21 mouse cellular contexts compared by ENCODE assay signal in the genomic region with DNA sequence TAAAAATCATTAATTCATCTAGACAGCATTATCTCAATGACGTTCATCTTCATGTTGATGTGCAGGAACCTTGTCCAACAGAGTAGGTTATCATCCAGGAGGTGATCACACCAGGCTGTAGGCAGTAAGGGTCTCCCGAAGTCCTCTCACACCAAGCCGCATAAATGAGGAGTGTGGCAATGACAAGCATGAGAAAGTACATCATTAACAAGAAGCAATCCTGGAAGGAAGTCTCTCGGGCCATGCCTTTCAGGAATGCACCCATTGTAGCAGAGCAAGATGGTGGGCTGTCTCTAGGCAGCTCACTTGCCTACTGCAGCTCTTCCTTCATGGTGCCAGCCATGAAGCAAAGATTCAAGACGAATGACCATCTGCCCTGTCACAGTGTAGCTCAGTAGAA. TPM values are rescaled to one million over a fixed set of nuclear protein-coding genes. Genes with fewer than 3 reads are reported as not detected.
A peak's percentile ranks its signal among the peaks of the same experiment; 100 is the strongest.
DNase-seq lines count a peak whose midpoint lies in the region; ATAC-seq and TF ChIP-seq lines count a peak whose summit lies in the region.
"Had no signal": no experiment of that assay in that cellular context is flagged by ENCODE, and none has a peak within 500 bp of the region (broad histone marks: within the 10 kb centered on the region; RNA-seq: fewer than 3 reads in every experiment).

No protein-coding gene starts in this region.

- 63% methylated on average over 5 of the region's 5 CpGs for WGBS in kidney, postnatal 0 days
- WGBS in small intestine, adult 2 months, result 55% methylated on average over 5 of the region's 5 CpGs

- no peak overlapping the region for H3K4me2 ChIP-seq in kidney, postnatal 0 days (ENCODE audit: low read length)
- H3K4me2 ChIP-seq: embryonic facial prominence, embryonic 15.5 days; forebrain, embryonic 15.5 days; heart, embryonic 13.5 days had no signal

- no peaks in the 10 kb centered on the region for H3K27me3 ChIP-seq in kidney, postnatal 0 days (ENCODE audit: insufficient read depth, low read length)
- H3K27me3 ChIP-seq in Patski, result no peaks in the 10 kb centered on the region
- no peaks in the 10 kb centered on the region for H3K27me3 ChIP-seq in small intestine, adult 2 months (ENCODE audit: control insufficient read depth, insufficient read depth, low read length)
- H3K27me3 ChIP-seq: CH12.LX; embryonic facial prominence, embryonic 15.5 days; forebrain, embryonic 15.5 days had no signal

- no peak overlapping the region for H3K4me3 ChIP-seq in kidney, postnatal 0 days (replicated peaks; ENCODE audit: low read depth, low read length)
- no peak overlapping the region for H3K4me3 ChIP-seq in small intestine, adult 2 months (ENCODE audit: low read depth, low read length)
- H3K4me3 ChIP-seq: embryonic facial prominence, embryonic 15.5 days; erythroblast, embryonic 14.5 days; forebrain, embryonic 10.5 days; forebrain, embryonic 15.5 days; heart, embryonic 13.5 days had no signal

- no peaks in the 10 kb centered on the region for H3K36me3 ChIP-seq in kidney, postnatal 0 days (ENCODE audit: insufficient read depth, low read length)
- peaks cover 2% of the 10 kb centered on the region; the same call in 1 of the 2 replicates for H3K36me3 ChIP-seq in small intestine, adult 2 months (ENCODE audit: control insufficient read depth, insufficient read depth, low read length)
- H3K36me3 ChIP-seq: embryonic facial prominence, embryonic 15.5 days; forebrain, embryonic 10.5 days; forebrain, embryonic 15.5 days; heart, embryonic 13.5 days had no signal

- TF ChIP-seq POLR2A in small intestine, adult 2 months (IDR thresholded peaks at IDR 0.05; ENCODE audit: low read depth, low read length), result no peak

- no peaks in the 10 kb centered on the region for H3K9me3 ChIP-seq in kidney, postnatal 0 days (replicated peaks; ENCODE audit: low read length)
- H3K9me3 ChIP-seq: embryonic facial prominence, embryonic 15.5 days; forebrain, embryonic 15.5 days had no signal

- CTCF ChIA-PET in Patski (lab: Charles Lee), result interaction anchor here (1.2 to 3.6 kb wide), 5 partner anchors 9 to 68 kb away, joined by 3 to 18 read pairs (median 6); a partner anchor contains a TSS

- no peak overlapping the region for H3K9ac ChIP-seq in kidney, postnatal 0 days (ENCODE audit: low read depth, low read length)
- H3K9ac ChIP-seq: embryonic facial prominence, embryonic 15.5 days; forebrain, embryonic 15.5 days; heart, embryonic 13.5 days had no signal

- H3K4me1 ChIP-seq in kidney, postnatal 0 days (replicated peaks; ENCODE audit: insufficient read depth, low read length), result no peaks in the 10 kb centered on the region
- H3K4me1 ChIP-seq in small intestine, adult 2 months (ENCODE audit: control insufficient read depth, insufficient read depth, insufficient read length, low read length), result peaks cover 38% of the 10 kb centered on the region
- H3K4me1 ChIP-seq: embryonic facial prominence, embryonic 15.5 days; forebrain, embryonic 10.5 days; forebrain, embryonic 15.5 days; heart, embryonic 13.5 days had no signal

- H3K27ac ChIP-seq in kidney, postnatal 0 days, result peak overlapping the region; percentile 83
- H3K27ac ChIP-seq in small intestine, adult 2 months (ENCODE audit: insufficient read depth, low read depth, low read length), result peak overlapping the region; percentile 97
- H3K27ac ChIP-seq: embryonic facial prominence, embryonic 15.5 days; forebrain, embryonic 10.5 days; forebrain, embryonic 15.5 days; heart, embryonic 13.5 days had no signal

- POLR2A ChIA-PET in Patski (lab: Charles Lee), result interaction anchor here (1.7 kb wide), 1 partner anchor 12 kb away, joined by 6 read pairs; no protein-coding TSS in a partner anchor

- peak; percentile 38 for DNase-seq in kidney, adult 9 months
- DNase-seq in kidney, adult 8-10 months, result no peak
- DNase-seq in kidney, postnatal 0 days (ENCODE audit: low spot score), result no peak
- DNase-seq in kidney, postnatal 14 days, result no peak
- DNase-seq in Patski (ENCODE audit: low read depth, low spot score), result no peak
- DNase-seq: adrenal gland, adult 8-10 months; adrenal gland, postnatal 36 days; cerebellum, adult 11 months; cerebellum, adult 8-10 months; cerebellum, postnatal 14 days; embryo, embryonic 11 days; gastrocnemius, postnatal 36 days; heart, adult 11 months; heart, postnatal 36 days had no signal

- in situ Hi-C loops in Patski (cut with MboI; ENCODE audit: low pct_unique_long_range_greater_than_20kb), result no loop called here

- TF ChIP-seq CTCF in kidney, postnatal 0 days (IDR thresholded peaks at IDR 0.05; ENCODE audit: low read depth), result no peak
- TF ChIP-seq CTCF in Patski (IDR thresholded peaks at IDR 0.05), result no peak
- TF ChIP-seq CTCF in small intestine, adult 2 months (IDR thresholded peaks at IDR 0.05; ENCODE audit: extremely low read depth, insufficient read length, insufficient replicate concordance, low read depth, low read length), result no peak

- ATAC-seq in kidney, postnatal 0 days (replicated peaks; ENCODE audit: low FRiP score, low read depth), result peak; percentile 44; the same call in 1 of the 2 replicates
- ATAC-seq in Patski, result peak; percentile 19
- ATAC-seq: forebrain, embryonic 15.5 days had no signal

RNA-seq across cellular contexts. Expression of a gene that starts 10.4 kb away (rescaled TPM):
- 15.0 and 16.4 TPM in 2 replicates for polyA plus RNA-seq in kidney, postnatal 0 days (2015; fragmentation: Nextera tagmentation; extraction: Ambion mirVana)
- polyA plus RNA-seq in Patski (2021), result 112 TPM
- polyA plus RNA-seq in small intestine, adult 2 months (2012; rRNA removed), result 228 and 484 TPM in 2 replicates

RNA-seq across cellular contexts. Expression of a gene that starts 25.8 kb away (rescaled TPM):
- polyA plus RNA-seq in kidney, postnatal 0 days (2015; fragmentation: Nextera tagmentation; extraction: Ambion mirVana), result 2.8 and 3.1 TPM in 2 replicates
- polyA plus RNA-seq in Patski (2021), result 0.85 TPM
- polyA plus RNA-seq in small intestine, adult 2 months (2012; rRNA removed), result 0.56 and 0.85 TPM in 2 replicates
- polyA plus RNA-seq: erythroblast, embryonic 14.5 days had no signal

RNA-seq across cellular contexts. Expression of a gene that starts 33.7 kb away (rescaled TPM):
- polyA plus RNA-seq in kidney, postnatal 0 days (2015; fragmentation: Nextera tagmentation; extraction: Ambion mirVana), result 107 and 114 TPM in 2 replicates
- polyA plus RNA-seq in Patski (2021), result 173 TPM
- 59.8 and 117 TPM in 2 replicates for polyA plus RNA-seq in small intestine, adult 2 months (2012; rRNA removed)

RNA-seq across cellular contexts. Expression of a gene that starts 35.2 kb away (rescaled TPM):
- polyA plus RNA-seq in kidney, postnatal 0 days (2015; fragmentation: Nextera tagmentation; extraction: Ambion mirVana), result 27.9 and 29.0 TPM in 2 replicates
- 106 TPM for polyA plus RNA-seq in Patski (2021)
- polyA plus RNA-seq in small intestine, adult 2 months (2012; rRNA removed), result 8.8 and 10.4 TPM in 2 replicates

RNA-seq across cellular contexts. Expression of a gene that starts 40.9 kb away (rescaled TPM):
- 83.3 and 85.1 TPM in 2 replicates for polyA plus RNA-seq in kidney, postnatal 0 days (2015; fragmentation: Nextera tagmentation; extraction: Ambion mirVana)
- 155 TPM for polyA plus RNA-seq in Patski (2021)
- 24.0 and 35.3 TPM in 2 replicates for polyA plus RNA-seq in small intestine, adult 2 months (2012; rRNA removed)
